Mouse (Mus musculus) heart, embryonic 15.5 days (tissue): ENCODE results near the gene Dnm3. TPM values are rescaled to one million over a fixed set of nuclear protein-coding genes. Genes with fewer than 3 reads are reported as not detected.

Experiments used
- ATAC-seq: fragments of 200-750 bp; cut with Nextera tagmentation; replicated peaks from 2 replicates; pipeline ENCODE4 v1.8.0; 2017; ENCODE audit warnings: low read depth, moderate TSS enrichment; ENCODE audit not compliant: insufficient number of reproducible peaks, insufficient read depth, low FRiP score
- H3K27ac ChIP-seq: fragments of 300-500 bp; sonication (generic); 2 replicates; pipeline ENCODE4 v1.5.1; 2015; ENCODE audit warnings: mild to moderate bottlenecking, inconsistent platforms
- H3K27me3 ChIP-seq: fragments of 300-500 bp; sonication (generic); 2 replicates; pipeline ENCODE4 v1.6.1; 2015; ENCODE audit warnings: inconsistent platforms
- H3K36me3 ChIP-seq: fragments of 300-500 bp; sonication (generic); 2 replicates; pipeline ENCODE4 v1.6.1; 2015; ENCODE audit warnings: mild to moderate bottlenecking, inconsistent platforms
- H3K4me1 ChIP-seq: fragments of 300-500 bp; sonication (generic); replicated peaks from 2 replicates; pipeline ENCODE4 v1.6.1; 2015; ENCODE audit warnings: inconsistent platforms
- H3K4me2 ChIP-seq: fragments of 300-500 bp; sonication (generic); 2 replicates; pipeline ENCODE4 v1.6.1; 2015; ENCODE audit warnings: inconsistent platforms, mild to moderate bottlenecking, moderate library complexity
- H3K4me3 ChIP-seq: fragments of 300-500 bp; sonication (generic); 2 replicates; pipeline ENCODE4 v1.5.1; 2015; ENCODE audit warnings: mild to moderate bottlenecking, inconsistent platforms
- H3K9ac ChIP-seq: fragments of 300-500 bp; sonication (generic); 2 replicates; pipeline ENCODE4 v1.6.1; 2015; ENCODE audit warnings: mild to moderate bottlenecking, inconsistent platforms
- H3K9me3 ChIP-seq: fragments of 300-500 bp; sonication (generic); replicated peaks from 2 replicates; pipeline ENCODE4 v1.6.1; 2016; ENCODE audit warnings: inconsistent platforms
- WGBS: fragments of 180-500 bp; shearing (Covaris S2); methylation state at CpG from one replicate; pipeline ENCODE4 v1.1.7; 2015; ENCODE audit warnings: mixed read lengths; 5-methylcytosine and 5-hydroxymethylcytosine counted together
- polyA plus RNA-seq: library from polyadenylated mRNA; unstranded; fragments of >200 nt; fragmentation: Nextera tagmentation; extraction: Ambion mirVana; gene quantifications from 2 replicates; pipeline ENCODE4 v1.2.1, GENCODE M21; 2015

Gene Dnm3
- polyA plus RNA-seq, 1 experiment from 2014 or later: 1.7 TPM

GRCm38 (mm10) chr1:162126856-162127792, 350.7 kb downstream of the Dnm3 start:
- H3K9ac ChIP-seq: no peak overlapping the region
- no peaks in the 10 kb centered on the region for H3K27me3 ChIP-seq
- H3K4me3 ChIP-seq: no peak overlapping the region
- H3K4me2 ChIP-seq: no peak overlapping the region
- 0 out of 2 replicates have a peak, but pooled peaks cover 2% of the 10 kb centered on the region for H3K4me1 ChIP-seq
- no peaks in the 10 kb centered on the region for H3K9me3 ChIP-seq
- no peak overlapping the region for H3K27ac ChIP-seq
- WGBS: 66% methylated on average over 8 of the region's 8 CpGs
- no peak for ATAC-seq
- H3K36me3 ChIP-seq: no peaks in the 10 kb centered on the region

- 0 out of 2 replicates have a peak, but pooled peaks cover 2% of the 10 kb centered on the region for H3K4me1 ChIP-seq
- no peak overlapping the region for H3K4me2 ChIP-seq
- no peak overlapping the region for H3K27ac ChIP-seq
- no peak for ATAC-seq
- no peak overlapping the region for H3K9ac ChIP-seq
- no peaks in the 10 kb centered on the region for H3K36me3 ChIP-seq
- no peaks in the 10 kb centered on the region for H3K27me3 ChIP-seq
- H3K9me3 ChIP-seq: no peaks in the 10 kb centered on the region
- 68% methylated on average over 3 of the region's 3 CpGs for WGBS
- no peak overlapping the region for H3K4me3 ChIP-seq
Measured at GRCm38 (mm10) chr1:162124396-162124795, 353.4 kb downstream of the Dnm3 start.

GRCm38 (mm10) chr1:162121441-162122200, 356.2 kb downstream of the Dnm3 start:
- H3K9ac ChIP-seq: no peak overlapping the region
- ATAC-seq: no peak
- H3K4me1 ChIP-seq: 0 out of 2 replicates have a peak, but pooled peaks cover 2% of the 10 kb centered on the region
- no peak overlapping the region for H3K27ac ChIP-seq
- H3K4me3 ChIP-seq: no peak overlapping the region
- H3K36me3 ChIP-seq: no peaks in the 10 kb centered on the region
- H3K9me3 ChIP-seq: no peaks in the 10 kb centered on the region
- 74% methylated on average over 7 of the region's 7 CpGs for WGBS
- no peak overlapping the region for H3K4me2 ChIP-seq
- H3K27me3 ChIP-seq: no peaks in the 10 kb centered on the region

GRCm38 (mm10) chr1:162109437-162109813, 368.4 kb downstream of the Dnm3 start:
- WGBS: 65% methylated on average over 7 of the region's 7 CpGs
- Histone ChIP-seq H3K36me3 (no peaks in the 10 kb centered on the region), H3K4me3 (no peak overlapping the region), H3K27me3 (no peaks in the 10 kb centered on the region), H3K9me3 (no peaks in the 10 kb centered on the region), H3K4me1 (no peaks in the 10 kb centered on the region), H3K9ac (no peak overlapping the region), H3K27ac (no peak overlapping the region), H3K4me2 (no peak overlapping the region)
- ATAC-seq: no peak

GRCm38 (mm10) chr1:162108726-162109436, 369.0 kb downstream of the Dnm3 start:
- 61% methylated on average over 6 of the region's 6 CpGs for WGBS
- no peak for ATAC-seq

GRCm38 (mm10) chr1:162108181-162108671, 369.6 kb downstream of the Dnm3 start:
- Histone ChIP-seq H3K4me2 (no peak overlapping the region), H3K36me3 (no peaks in the 10 kb centered on the region), H3K9ac (no peak overlapping the region), H3K27ac (no peak overlapping the region), H3K4me1 (no peaks in the 10 kb centered on the region), H3K27me3 (no peaks in the 10 kb centered on the region), H3K9me3 (no peaks in the 10 kb centered on the region), H3K4me3 (no peak overlapping the region)
- ATAC-seq: no peak
- WGBS: 69% methylated on average over 7 of the region's 7 CpGs

More at GRCm38 (mm10) chr1:162108726-162109436, 369.0 kb downstream of the Dnm3 start:
- H3K9ac ChIP-seq: no peak overlapping the region
- H3K27me3 ChIP-seq: no peaks in the 10 kb centered on the region
- H3K36me3 ChIP-seq: no peaks in the 10 kb centered on the region
- H3K4me1 ChIP-seq: no peaks in the 10 kb centered on the region
- no peak overlapping the region for H3K4me3 ChIP-seq
- no peak overlapping the region for H3K27ac ChIP-seq
- no peak overlapping the region for H3K4me2 ChIP-seq
- H3K9me3 ChIP-seq: no peaks in the 10 kb centered on the region

GRCm38 (mm10) chr1:162107011-162107606, 370.7 kb downstream of the Dnm3 start:
- H3K27me3 ChIP-seq: no peaks in the 10 kb centered on the region
- H3K9me3 ChIP-seq: no peaks in the 10 kb centered on the region
- H3K27ac ChIP-seq: no peak overlapping the region
- no peaks in the 10 kb centered on the region for H3K4me1 ChIP-seq
- H3K9ac ChIP-seq: no peak overlapping the region
- ATAC-seq: no peak
- no peaks in the 10 kb centered on the region for H3K36me3 ChIP-seq
- no peak overlapping the region for H3K4me3 ChIP-seq
- no peak overlapping the region for H3K4me2 ChIP-seq
- WGBS: 80% methylated on average over 4 of the region's 4 CpGs

- no peaks in the 10 kb centered on the region for H3K36me3 ChIP-seq
- H3K27ac ChIP-seq: no peak overlapping the region
- H3K9ac ChIP-seq: no peak overlapping the region
- 77% methylated on average over 10 of the region's 10 CpGs for WGBS
- H3K4me1 ChIP-seq: no peaks in the 10 kb centered on the region
- no peaks in the 10 kb centered on the region for H3K27me3 ChIP-seq
- no peak overlapping the region for H3K4me2 ChIP-seq
- H3K9me3 ChIP-seq: no peaks in the 10 kb centered on the region
- no peak overlapping the region for H3K4me3 ChIP-seq
- no peak for ATAC-seq
Measured at GRCm38 (mm10) chr1:162100961-162101830, 376.6 kb downstream of the Dnm3 start.

GRCm38 (mm10) chr1:162100033-162100820, 377.6 kb downstream of the Dnm3 start:
- H3K36me3 ChIP-seq: no peaks in the 10 kb centered on the region
- no peaks in the 10 kb centered on the region for H3K4me1 ChIP-seq
- 65% methylated on average over 7 of the region's 7 CpGs for WGBS
- no peaks in the 10 kb centered on the region for H3K27me3 ChIP-seq
- ATAC-seq: no peak
- H3K27ac ChIP-seq: no peak overlapping the region
- no peak overlapping the region for H3K4me3 ChIP-seq
- no peak overlapping the region for H3K9ac ChIP-seq
- H3K4me2 ChIP-seq: no peak overlapping the region
- no peaks in the 10 kb centered on the region for H3K9me3 ChIP-seq
